Mouse (Mus musculus) ES-E14 (cell line): ENCODE data around the gene Olfr70. TPM values are rescaled to one million over a fixed set of nuclear protein-coding genes. Genes with fewer than 3 reads are reported as not detected.

Source experiments
- DNase-seq: peaks from one replicate; pipeline ENCODE4 v3.0.0-alpha.2; 2013; ENCODE audit warnings: low read depth, low spot score
- H3K27ac ChIP-seq: 2 replicates; pipeline ENCODE4 v1.5.1; 2012; ENCODE audit warnings: low read depth, mild to moderate bottlenecking, low read length, moderate library complexity, mixed read lengths; ENCODE audit not compliant: poor library complexity, insufficient read depth, severe bottlenecking
- H3K36me3 ChIP-seq: 2 replicates; pipeline ENCODE4 v1.6.1; 2012; ENCODE audit warnings: mild to moderate bottlenecking, low read length, moderate library complexity, mixed read lengths; ENCODE audit not compliant: control insufficient read depth, poor library complexity, insufficient read depth, severe bottlenecking
- H3K4me1 ChIP-seq, 2 experiments: fragments of 150-350 bp in 1 of 2; sonication (generic) in 1 of 2; 2 replicates each; pipeline ENCODE4 v1.6.1; 2012; ENCODE audit warnings: low read length in 2 of 2, mild to moderate bottlenecking in 1 of 2, mixed read lengths in 1 of 2; ENCODE audit not compliant: control insufficient read depth in 2 of 2, insufficient read depth in 2 of 2, poor library complexity in 1 of 2
- H3K4me3 ChIP-seq, 2 experiments: fragments of 150-350 bp in 1 of 2; sonication (generic) in 1 of 2; 2 replicates each; pipeline ENCODE4 v1.5.1; 2012; ENCODE audit warnings: low read length in 2 of 2, low read depth in 1 of 2, mild to moderate bottlenecking in 1 of 2, mixed read lengths in 1 of 2; ENCODE audit not compliant: insufficient read depth in 1 of 2, poor library complexity in 1 of 2, severe bottlenecking in 1 of 2
- H3K9ac ChIP-seq: 2 replicates; pipeline ENCODE4 v1.6.1; 2012; ENCODE audit warnings: low read depth, mild to moderate bottlenecking, low read length, mixed read lengths; ENCODE audit not compliant: poor library complexity, insufficient read depth, severe bottlenecking
- H3K9me3 ChIP-seq: fragments of 150-350 bp; sonication (generic); 2 replicates; pipeline ENCODE4 v1.6.1; 2012; ENCODE audit warnings: low read depth, mild to moderate bottlenecking, low read length; ENCODE audit not compliant: control insufficient read depth, insufficient read depth
- CHD2 ChIP-seq: IDR thresholded peaks from 2 replicates; pipeline ENCODE4 v1.6.1; 2014; ENCODE audit warnings: mild to moderate bottlenecking, low read depth, low read length, inconsistent platforms
- HCFC1 ChIP-seq: IDR thresholded peaks from 2 replicates; pipeline ENCODE4 v1.6.1; 2012; ENCODE audit warnings: low read length, inconsistent platforms, borderline replicate concordance; ENCODE audit not compliant: insufficient read depth
- MAFK ChIP-seq: IDR thresholded peaks from 2 replicates; pipeline ENCODE4 v1.6.1; 2014; ENCODE audit warnings: mild to moderate bottlenecking, low read depth, low read length, inconsistent platforms; ENCODE audit not compliant: insufficient read depth
- ZC3H11A ChIP-seq: IDR thresholded peaks from 2 replicates; pipeline ENCODE4 v1.6.1; 2012; ENCODE audit warnings: low read depth, mild to moderate bottlenecking, inconsistent platforms, low read length, borderline replicate concordance
- ZNF384 ChIP-seq: IDR thresholded peaks from 2 replicates; pipeline ENCODE4 v1.6.1; 2012; ENCODE audit warnings: low read depth, low read length, inconsistent platforms
- in situ Hi-C, 2 experiments: fragments of 600-800 bp; cut with MboI; formaldehyde crosslinking; loops; one replicate each; pipeline ENCODE4 v1.15.1; 2025; ENCODE audit warnings: low sequenced_read_pairs in 2 of 2, inconsistent platforms in 1 of 2; ENCODE audit not compliant: unreplicated experiment in 2 of 2
- total RNA-seq: library from RNA; depleted of rRNA; stranded (reverse); fragments of 300-350 nt; gene quantifications from 2 replicates; pipeline ENCODE4 v1.2.3, GENCODE M21; 2012

Gene Olfr70
- total RNA-seq, 1 experiment: not detected

- in situ Hi-C loops: no loop called here
- H3K9ac ChIP-seq: no peak overlapping the region
- H3K36me3 ChIP-seq: no peaks in the 10 kb centered on the region
- no peak overlapping the region for H3K27ac ChIP-seq
- no peaks in the 10 kb centered on the region for H3K9me3 ChIP-seq
- no peak for TF ChIP-seq MAFK
- TF ChIP-seq ZNF384: no peak
- TF ChIP-seq HCFC1: no peak
- TF ChIP-seq ZC3H11A: no peak
- no peak for TF ChIP-seq CHD2
- H3K4me1 ChIP-seq: peaks cover 0 to 5% of the 10 kb centered on the region in 2 experiments
- H3K4me3 ChIP-seq: no peak overlapping the region
- no peak for DNase-seq
These were observed 5.3 kb downstream of the Olfr70 start for GRCm38 (mm10) chr4:43695249-43695671.

- in situ Hi-C loops: no loop called here
- TF ChIP-seq MAFK (no peak), ZNF384 (no peak), CHD2 (no peak), ZC3H11A (no peak), HCFC1 (no peak)
- Histone ChIP-seq H3K9ac (no peak overlapping the region), H3K36me3 (no peaks in the 10 kb centered on the region), H3K27ac (no peak overlapping the region), H3K4me1 (peaks cover 0 to 5% of the 10 kb centered on the region in 2 experiments), H3K9me3 (no peaks in the 10 kb centered on the region), H3K4me3 (no peak overlapping the region)
- DNase-seq: no peak
These were observed 6.0 kb downstream of the Olfr70 start for GRCm38 (mm10) chr4:43694439-43695248.

- DNase-seq: no peak
- in situ Hi-C loops: no loop called here
- no peak overlapping the region for H3K9ac ChIP-seq
These were observed 6.8 kb downstream of the Olfr70 start for GRCm38 (mm10) chr4:43693806-43694241.

GRCm38 (mm10) chr4:43691026-43691425 lies 9.6 kb downstream of the Olfr70 start:
- no peak overlapping the region for H3K27ac ChIP-seq
- H3K9ac ChIP-seq: no peak overlapping the region
- TF ChIP-seq MAFK: no peak
- no peak for TF ChIP-seq ZC3H11A
- no peak for TF ChIP-seq CHD2
- TF ChIP-seq ZNF384: no peak
- TF ChIP-seq HCFC1: no peak
- H3K9me3 ChIP-seq: no peaks in the 10 kb centered on the region
- H3K4me1 ChIP-seq: peaks cover 0 to 5% of the 10 kb centered on the region in 2 experiments
- no peaks in the 10 kb centered on the region for H3K36me3 ChIP-seq
- H3K4me3 ChIP-seq: no peak overlapping the region
- in situ Hi-C loops: no loop called here
- DNase-seq: no peak

More at GRCm38 (mm10) chr4:43693806-43694241, 6.8 kb downstream of the Olfr70 start:
- Histone ChIP-seq H3K27ac (no peak overlapping the region), H3K4me3 (no peak overlapping the region), H3K36me3 (no peaks in the 10 kb centered on the region), H3K4me1 (peaks cover 0 to 5% of the 10 kb centered on the region in 2 experiments), H3K9me3 (no peaks in the 10 kb centered on the region)
- TF ChIP-seq ZNF384 (no peak), MAFK (no peak), HCFC1 (no peak), ZC3H11A (no peak), CHD2 (no peak)
